Mouse (Mus musculus) heart, embryonic 12.5 days (tissue): Measurements from ENCODE around the gene Tiam1. TPM values are rescaled to one million over a fixed set of nuclear protein-coding genes. Genes with fewer than 3 reads are reported as not detected.

Source experiments
- ATAC-seq: fragments of 200-750 bp; cut with Nextera tagmentation; 2 replicates; pipeline ENCODE4 v1.8.0; 2017; ENCODE audit warnings: moderate TSS enrichment, moderate library complexity; ENCODE audit not compliant: insufficient number of reproducible peaks, low FRiP score
- H3K27ac ChIP-seq: fragments of 300-500 bp; sonication (generic); 2 replicates; pipeline ENCODE4 v1.5.1; 2016; ENCODE audit warnings: mild to moderate bottlenecking, moderate library complexity; ENCODE audit not compliant: poor library complexity, severe bottlenecking
- H3K27me3 ChIP-seq: fragments of 300-500 bp; sonication (generic); replicated peaks from 2 replicates; pipeline ENCODE4 v1.6.1; 2016; ENCODE audit warnings: mild to moderate bottlenecking, moderate library complexity
- H3K36me3 ChIP-seq: fragments of 300-500 bp; sonication (generic); 2 replicates; pipeline ENCODE4 v1.6.1; 2016; ENCODE audit warnings: mild to moderate bottlenecking, moderate library complexity
- H3K4me1 ChIP-seq: fragments of 300-500 bp; sonication (generic); replicated peaks from 2 replicates; pipeline ENCODE4 v1.6.1; 2016; ENCODE audit warnings: mild to moderate bottlenecking
- H3K4me2 ChIP-seq: fragments of 300-500 bp; sonication (generic); 2 replicates; pipeline ENCODE4 v1.6.1; 2016; ENCODE audit warnings: mild to moderate bottlenecking, moderate library complexity
- H3K4me3 ChIP-seq: fragments of 300-500 bp; sonication (generic); 2 replicates; pipeline ENCODE4 v1.5.1; 2016; ENCODE audit warnings: mild to moderate bottlenecking
- H3K9ac ChIP-seq: fragments of 300-500 bp; sonication (generic); 2 replicates; pipeline ENCODE4 v1.6.1; 2016; ENCODE audit warnings: mild to moderate bottlenecking, moderate library complexity
- H3K9me3 ChIP-seq: fragments of 300-500 bp; sonication (generic); replicated peaks from 2 replicates; pipeline ENCODE4 v1.6.1; 2016; ENCODE audit warnings: mild to moderate bottlenecking, moderate library complexity
- WGBS: fragments of 180-500 bp; shearing (Covaris S2); methylation state at CpG from one replicate; pipeline ENCODE4 v1.1.7; 2016; 5-methylcytosine and 5-hydroxymethylcytosine counted together
- polyA plus RNA-seq: library from polyadenylated mRNA; unstranded; fragments of >200 nt; fragmentation: Nextera tagmentation; extraction: Ambion mirVana; gene quantifications from 2 replicates; pipeline ENCODE4 v1.2.1, GENCODE M21; 2016

Gene Tiam1
- polyA plus RNA-seq, 1 experiment from 2014 or later, result 16.9 TPM

DNA sequence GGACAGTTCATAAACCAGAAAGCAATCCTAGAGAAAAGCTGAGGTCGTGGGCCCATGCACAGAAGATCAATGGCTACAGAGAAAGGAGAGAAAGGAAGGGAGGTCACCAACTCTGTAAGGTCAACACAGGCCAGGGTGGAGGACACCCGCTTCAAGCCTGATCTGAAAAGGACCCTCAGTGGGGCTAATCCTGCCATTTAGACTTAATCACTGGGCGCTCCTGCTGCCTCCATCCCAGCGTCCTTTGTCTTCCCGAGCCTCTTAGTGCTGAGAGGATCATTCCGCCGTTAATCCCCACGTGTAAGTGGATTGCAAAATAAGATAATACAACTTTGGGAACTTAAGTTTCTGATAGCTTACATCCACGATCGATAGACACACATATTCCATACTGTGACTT lies 11.2 kb downstream of the Tiam1 start:
- Histone ChIP-seq H3K27ac (no peak overlapping the region), H3K4me1 (peaks cover 30% of the 10 kb centered on the region), H3K4me3 (no peak overlapping the region), H3K36me3 (no peaks in the 10 kb centered on the region; the same call in 1 of the 2 replicates), H3K27me3 (no peaks in the 10 kb centered on the region), H3K9me3 (no peaks in the 10 kb centered on the region), H3K9ac (no peak overlapping the region), H3K4me2 (no peak overlapping the region)
- 43% methylated on average over 10 of the region's 10 CpGs for WGBS
- ATAC-seq, result no peak

- Histone ChIP-seq H3K4me3 (no peak overlapping the region), H3K4me1 (peaks cover 59% of the 10 kb centered on the region), H3K36me3 (no peaks in the 10 kb centered on the region), H3K9ac (no peak overlapping the region), H3K27ac (peak overlapping the region; percentile 74), H3K9me3 (no peaks in the 10 kb centered on the region), H3K4me2 (peak overlapping the region; percentile 41), H3K27me3 (no peaks in the 10 kb centered on the region)
- WGBS, result 46% methylated on average over 19 of the region's 19 CpGs
- ATAC-seq, result peak; percentile 61; the same call in 1 of the 2 replicates
Measured at GRCm38 (mm10) chr16:90128817-90129587, 14.6 kb downstream of the Tiam1 start.

DNA sequence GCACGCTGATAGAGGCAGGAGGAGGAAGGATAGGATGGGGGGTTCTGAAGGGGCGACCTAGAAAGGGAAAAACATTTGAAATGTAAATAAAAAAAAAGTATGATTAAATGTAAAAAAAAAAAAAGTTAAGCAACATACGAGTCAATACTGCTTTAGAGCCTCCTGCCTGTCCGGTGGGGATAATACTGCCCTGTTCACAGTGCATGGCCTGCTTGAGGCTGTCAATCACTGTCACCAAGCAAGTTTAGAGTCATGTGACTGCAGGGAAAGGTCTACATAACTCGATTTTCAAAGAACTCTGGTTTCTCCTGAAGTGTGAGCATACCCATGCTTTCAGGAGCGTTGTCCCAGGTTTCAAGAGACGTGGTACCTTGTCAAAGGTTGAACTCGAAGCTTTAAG lies 15.2 kb downstream of the Tiam1 start:
- ATAC-seq, result no peak
- Histone ChIP-seq H3K4me2 (peak overlapping the region; percentile 41; the same call in 1 of the 2 replicates), H3K27ac (peak overlapping the region; percentile 74), H3K4me1 (peaks cover 55% of the 10 kb centered on the region), H3K27me3 (no peaks in the 10 kb centered on the region), H3K4me3 (no peak overlapping the region), H3K36me3 (no peaks in the 10 kb centered on the region), H3K9me3 (no peaks in the 10 kb centered on the region), H3K9ac (no peak overlapping the region)
- WGBS, result 56% methylated on average over 8 of the region's 8 CpGs

- Histone ChIP-seq H3K36me3 (no peaks in the 10 kb centered on the region), H3K4me2 (no peak overlapping the region), H3K9me3 (no peaks in the 10 kb centered on the region), H3K4me3 (no peak overlapping the region), H3K27me3 (no peaks in the 10 kb centered on the region), H3K9ac (no peak overlapping the region), H3K4me1 (peaks cover 69% of the 10 kb centered on the region), H3K27ac (no peak overlapping the region; the same call in 1 of the 2 replicates)
- WGBS, result 63% methylated on average over 21 of the region's 21 CpGs
- ATAC-seq, result no peak
Measured at GRCm38 (mm10) chr16:90125318-90126314, 18.0 kb downstream of the Tiam1 start.

DNA sequence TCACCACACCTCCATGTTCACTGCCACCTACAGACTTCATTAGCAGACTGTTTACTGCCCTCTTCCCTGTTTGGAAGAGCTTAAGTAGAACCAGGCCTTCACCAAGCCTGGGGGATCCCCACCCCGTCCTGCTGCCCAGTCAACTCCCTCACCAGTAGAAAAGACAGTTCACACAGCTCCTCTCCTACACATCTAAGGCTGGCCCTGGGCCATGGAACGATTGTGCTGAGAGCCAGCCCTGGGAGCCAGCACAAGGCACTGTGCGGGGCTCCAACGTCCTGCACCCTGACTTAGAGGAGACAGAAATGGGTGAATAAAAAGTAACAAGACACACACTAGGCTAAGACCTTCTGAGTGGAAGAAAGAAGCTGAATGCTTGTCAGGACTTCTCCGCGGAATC lies 20.5 kb downstream of the Tiam1 start:
- Histone ChIP-seq H3K4me2 (no peak overlapping the region), H3K4me1 (peaks cover 58% of the 10 kb centered on the region), H3K4me3 (no peak overlapping the region), H3K27me3 (no peaks in the 10 kb centered on the region), H3K9ac (peak overlapping the region; percentile 16; the same call in 1 of the 2 replicates), H3K27ac (no peak overlapping the region), H3K36me3 (no peaks in the 10 kb centered on the region), H3K9me3 (peaks cover 4% of the 10 kb centered on the region; the same call in 1 of the 2 replicates)
- WGBS, result 80% methylated on average over 6 of the region's 6 CpGs
- no peak for ATAC-seq

GRCm38 (mm10) chr16:90122439-90122838 lies 21.1 kb downstream of the Tiam1 start:
- 76% methylated on average over 9 of the region's 9 CpGs for WGBS
- H3K27ac ChIP-seq, result peak overlapping the region; percentile 66; the same call in 1 of the 2 replicates
- H3K9me3 ChIP-seq, result peaks cover 4% of the 10 kb centered on the region; the same call in 1 of the 2 replicates
- no peak overlapping the region for H3K9ac ChIP-seq
- no peak overlapping the region for H3K4me3 ChIP-seq
- ATAC-seq, result no peak
- H3K4me1 ChIP-seq, result peaks cover 52% of the 10 kb centered on the region
- H3K27me3 ChIP-seq, result no peaks in the 10 kb centered on the region
- H3K36me3 ChIP-seq, result no peaks in the 10 kb centered on the region
- H3K4me2 ChIP-seq, result peak overlapping the region; percentile 34; the same call in 1 of the 2 replicates

GRCm38 (mm10) chr16:90121799-90122198 lies 21.8 kb downstream of the Tiam1 start:
- 58% methylated on average over 13 of the region's 13 CpGs for WGBS
- no peaks in the 10 kb centered on the region for H3K27me3 ChIP-seq
- peaks cover 4% of the 10 kb centered on the region; the same call in 1 of the 2 replicates for H3K9me3 ChIP-seq
- H3K27ac ChIP-seq, result peak overlapping the region; percentile 66
- no peaks in the 10 kb centered on the region for H3K36me3 ChIP-seq
- H3K4me3 ChIP-seq, result no peak overlapping the region
- peaks cover 46% of the 10 kb centered on the region for H3K4me1 ChIP-seq
- peak overlapping the region; percentile 34; the same call in 1 of the 2 replicates for H3K4me2 ChIP-seq
- no peak overlapping the region for H3K9ac ChIP-seq
- peak; percentile 58; the same call in 1 of the 2 replicates for ATAC-seq

DNA sequence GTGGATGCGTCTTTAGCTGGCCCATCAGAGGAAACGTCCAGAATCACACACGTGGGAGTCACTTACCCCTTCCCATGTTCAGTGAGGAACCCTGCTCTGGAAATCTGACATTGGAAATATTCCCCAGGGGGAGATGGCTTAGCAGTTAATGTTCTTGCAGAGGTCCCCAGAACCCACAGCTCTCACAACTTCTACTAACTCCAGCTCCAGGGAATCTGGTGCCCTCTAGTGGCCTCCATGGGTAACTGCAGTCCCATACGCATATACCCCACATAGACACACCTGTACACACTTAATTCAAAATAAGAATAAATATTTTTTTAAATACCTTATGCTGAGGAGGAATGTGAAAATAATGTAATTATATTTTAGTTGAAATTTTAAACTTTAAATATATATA lies 23.6 kb downstream of the Tiam1 start:
- no peak overlapping the region for H3K9ac ChIP-seq
- no peak overlapping the region for H3K4me3 ChIP-seq
- H3K4me2 ChIP-seq, result no peak overlapping the region
- H3K27ac ChIP-seq, result no peak overlapping the region
- peaks cover 4% of the 10 kb centered on the region; the same call in 1 of the 2 replicates for H3K9me3 ChIP-seq
- no peak for ATAC-seq
- no peaks in the 10 kb centered on the region for H3K27me3 ChIP-seq
- H3K4me1 ChIP-seq, result peaks cover 28% of the 10 kb centered on the region
- 95% methylated on average over 4 of the region's 4 CpGs for WGBS
- H3K36me3 ChIP-seq, result no peaks in the 10 kb centered on the region

DNA sequence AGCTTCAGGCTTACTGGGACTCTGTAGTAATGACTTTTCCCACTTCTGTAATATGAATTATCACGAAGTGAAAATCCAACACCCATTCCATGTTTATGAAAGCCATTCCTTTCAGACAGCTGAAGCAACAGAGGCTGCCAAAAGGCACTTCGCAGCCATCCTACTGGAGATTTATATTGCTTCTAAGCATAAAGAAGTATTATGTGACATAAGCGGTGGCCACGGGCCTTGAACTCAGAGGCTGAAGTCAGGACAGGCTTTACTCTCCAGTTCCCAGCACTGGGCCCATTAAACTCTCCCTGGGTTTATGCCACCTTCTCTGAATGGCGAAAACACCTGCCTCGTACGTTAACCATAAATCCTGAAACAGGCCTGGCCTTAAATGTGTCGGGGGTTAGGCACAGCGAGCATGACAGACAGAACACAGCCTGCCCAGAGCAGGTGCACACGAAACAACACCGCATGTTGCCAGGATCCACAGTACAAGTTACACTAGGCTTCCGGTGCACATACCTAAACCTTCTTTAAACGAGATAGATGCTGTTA lies 26.9 kb downstream of the Tiam1 start:
- Histone ChIP-seq H3K27me3 (no peaks in the 10 kb centered on the region), H3K9me3 (peaks cover 4% of the 10 kb centered on the region; the same call in 1 of the 2 replicates), H3K4me2 (no peak overlapping the region), H3K27ac (no peak overlapping the region), H3K4me3 (no peak overlapping the region), H3K4me1 (peaks cover 7% of the 10 kb centered on the region), H3K36me3 (no peaks in the 10 kb centered on the region), H3K9ac (no peak overlapping the region)
- WGBS, result 88% methylated on average over 13 of the region's 13 CpGs
- no peak for ATAC-seq

DNA sequence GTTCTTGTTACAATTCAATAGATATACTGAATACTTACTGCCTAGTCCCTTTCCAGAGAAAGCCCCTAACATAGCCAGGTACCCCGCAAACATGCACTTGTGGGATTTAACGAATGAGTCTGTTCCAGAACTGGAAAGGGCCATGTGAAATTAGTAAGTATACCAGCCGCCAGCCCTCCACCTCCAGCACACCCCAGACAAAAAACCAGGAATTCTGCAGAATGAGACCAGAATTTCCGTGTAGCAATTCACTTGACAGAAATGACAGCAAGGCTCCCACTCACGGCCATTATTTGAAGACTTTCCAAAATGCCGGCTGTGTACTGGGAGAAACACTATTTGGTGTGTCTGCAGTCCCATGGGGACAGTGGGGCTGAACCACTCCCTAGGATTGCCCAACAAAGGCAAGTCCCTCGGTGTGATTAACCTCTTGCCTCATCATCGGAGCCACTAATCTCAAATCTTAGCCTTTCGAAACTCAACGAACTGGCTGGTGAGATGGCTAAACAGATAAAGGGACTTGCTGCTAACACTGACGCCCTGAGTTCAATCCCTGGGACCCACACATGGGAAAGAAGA lies 30.9 kb downstream of the Tiam1 start:
- no peak for ATAC-seq
- H3K9ac ChIP-seq, result no peak overlapping the region
- H3K27ac ChIP-seq, result no peak overlapping the region
- no peaks in the 10 kb centered on the region for H3K36me3 ChIP-seq
- 91% methylated on average over 11 of the region's 11 CpGs for WGBS
- no peak overlapping the region for H3K4me3 ChIP-seq
- H3K4me1 ChIP-seq, result peaks cover 14% of the 10 kb centered on the region; the same call in 1 of the 2 replicates
- no peaks in the 10 kb centered on the region for H3K9me3 ChIP-seq
- H3K4me2 ChIP-seq, result no peak overlapping the region
- no peaks in the 10 kb centered on the region for H3K27me3 ChIP-seq
